Mouse (Mus musculus) bone marrow macrophage, adult 2 months (primary cell): ENCODE results near the gene Cbfa2t2. TPM values are rescaled to one million over a fixed set of nuclear protein-coding genes. Genes with fewer than 3 reads are reported as not detected.

ENCODE experiments used
- H3K27ac ChIP-seq: 2 replicates; pipeline ENCODE4 v1.5.1; 2012; ENCODE audit warnings: low read depth, low read length; ENCODE audit not compliant: insufficient read depth
- H3K4me1 ChIP-seq: 2 replicates; pipeline ENCODE4 v1.6.1; 2012; ENCODE audit warnings: low read length; ENCODE audit not compliant: control insufficient read depth, insufficient read depth
- H3K4me3 ChIP-seq: 2 replicates; pipeline ENCODE4 v1.5.1; 2012; ENCODE audit warnings: mild to moderate bottlenecking, low read length, moderate library complexity; ENCODE audit not compliant: insufficient read depth
- CTCF ChIP-seq: IDR thresholded peaks from 2 replicates; pipeline ENCODE4 v1.5.1; 2012; ENCODE audit warnings: low read depth, mild to moderate bottlenecking, low read length, moderate library complexity
- POLR2A ChIP-seq: IDR thresholded peaks from 2 replicates; pipeline ENCODE4 v1.6.1; 2012; ENCODE audit warnings: mild to moderate bottlenecking, low read depth, low read length, borderline replicate concordance
- polyA plus RNA-seq: library from polyadenylated mRNA; stranded (reverse); fragments of >200 nt; gene quantifications from 2 replicates; pipeline ENCODE4 v1.2.4, GENCODE M21; 2012; ENCODE audit not compliant: missing spikeins, insufficient read depth, insufficient read length

The Cbfa2t2 gene
- polyA plus RNA-seq, 1 experiment: 16.5 TPM

DNA sequence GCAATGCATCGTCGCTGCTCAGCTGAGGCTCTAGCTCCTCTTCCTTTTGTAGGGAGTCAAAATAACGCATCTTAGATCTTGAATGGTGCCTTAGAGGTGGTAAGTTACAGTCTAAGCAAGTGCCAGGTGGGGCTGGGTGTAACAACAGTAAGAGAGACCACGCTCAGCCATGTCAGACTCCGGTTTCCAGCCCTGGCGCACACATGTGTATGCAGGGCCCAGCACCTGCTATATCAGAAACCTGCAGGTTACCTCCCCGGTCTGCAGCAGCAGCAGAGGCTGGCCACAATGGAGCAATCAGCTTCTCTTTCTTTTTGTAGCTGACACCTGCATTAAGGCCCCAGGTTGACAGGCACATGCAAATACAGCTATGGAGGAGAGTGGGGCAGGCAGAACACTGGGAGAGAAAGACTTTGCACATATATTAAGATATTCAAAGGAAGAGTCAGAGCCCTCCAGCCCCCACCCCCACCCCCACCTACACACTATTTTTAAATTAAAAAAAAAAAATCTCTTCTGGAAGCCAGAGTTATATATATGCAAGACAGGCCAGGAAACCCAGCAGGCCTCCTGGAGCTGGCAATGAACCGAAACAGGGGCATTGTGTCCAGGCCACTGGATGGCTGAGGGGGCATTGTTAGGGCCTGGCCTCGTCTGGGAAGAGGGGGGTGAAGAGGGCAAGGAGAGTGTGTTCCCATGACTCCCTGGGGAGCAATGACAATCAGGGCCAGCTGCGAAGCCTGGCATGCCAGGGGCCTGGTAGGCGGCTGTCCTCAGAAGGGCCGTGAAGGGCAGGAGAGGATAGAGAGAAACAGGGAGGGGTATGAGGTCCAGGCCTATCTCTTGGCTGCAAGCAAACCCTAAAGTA is 140.8 kb downstream of the Cbfa2t2 start:
- H3K27ac ChIP-seq: no peak overlapping the region
- peaks cover 10% of the 10 kb centered on the region for H3K4me1 ChIP-seq
- no peak for TF ChIP-seq POLR2A
- H3K4me3 ChIP-seq: no peak overlapping the region

GRCm38 (mm10) chr2:154577744-154578067 is 141.4 kb downstream of the Cbfa2t2 start:
- TF ChIP-seq CTCF (no peak), POLR2A (no peak)
- no peak overlapping the region for H3K27ac ChIP-seq
- H3K4me3 ChIP-seq: no peak overlapping the region
- H3K4me1 ChIP-seq: peaks cover 9% of the 10 kb centered on the region

DNA sequence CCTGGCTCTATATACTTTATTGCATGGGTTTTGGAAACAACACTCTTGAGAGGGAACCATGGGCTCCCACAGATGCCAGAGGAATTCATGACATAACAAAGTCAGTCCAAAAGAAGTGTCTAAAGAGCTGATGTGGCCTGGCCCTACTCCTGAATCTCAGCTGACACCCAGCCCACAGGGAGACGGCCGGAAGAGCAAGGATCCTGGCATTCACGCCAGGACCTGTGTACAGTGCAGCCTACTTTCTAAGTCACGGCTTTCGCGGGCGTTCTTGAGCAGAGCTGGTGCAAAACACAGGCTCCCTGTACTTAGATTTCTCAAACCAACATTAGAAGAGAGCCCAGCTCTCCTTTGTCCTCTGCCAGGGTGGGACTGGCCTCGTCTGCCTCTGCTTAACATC is 144.3 kb downstream of the Cbfa2t2 start:
- TF ChIP-seq CTCF (no peak), POLR2A (no peak)
- 0 out of 2 replicates have a peak, but pooled peaks cover 2% of the 10 kb centered on the region for H3K4me1 ChIP-seq

DNA sequence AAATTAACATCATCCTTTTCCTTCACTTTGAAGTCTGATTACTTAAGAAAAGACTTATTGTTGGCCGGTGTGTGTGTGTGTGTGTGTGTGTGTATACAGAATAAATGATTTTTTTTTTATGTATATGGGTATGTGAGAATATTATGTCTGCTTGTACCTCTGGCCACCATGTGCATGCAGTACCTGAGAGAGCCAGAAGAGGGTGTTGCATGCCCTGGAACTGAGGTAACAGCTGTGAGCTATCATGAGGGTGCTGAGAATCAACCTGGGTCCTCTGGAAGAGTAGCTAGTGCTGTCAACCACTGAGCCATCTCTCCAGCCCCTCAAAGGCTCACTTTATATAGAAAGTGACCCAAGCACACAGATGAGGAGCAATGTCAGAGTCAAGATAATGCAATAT is 145.1 kb downstream of the Cbfa2t2 start:
- Histone ChIP-seq H3K27ac (no peak overlapping the region), H3K4me3 (no peak overlapping the region), H3K4me1 (0 out of 2 replicates have a peak, but pooled peaks cover 2% of the 10 kb centered on the region)
- no peak for TF ChIP-seq POLR2A
- TF ChIP-seq CTCF: no peak

More for the DNA sequence above, 144.3 kb downstream of the Cbfa2t2 start:
- H3K27ac ChIP-seq: no peak overlapping the region
- H3K4me3 ChIP-seq: no peak overlapping the region

- TF ChIP-seq POLR2A (no peak), CTCF (no peak)
- Histone ChIP-seq H3K4me1 (0 out of 2 replicates have a peak, but pooled peaks cover 2% of the 10 kb centered on the region), H3K4me3 (no peak overlapping the region), H3K27ac (no peak overlapping the region)
Observed at GRCm38 (mm10) chr2:154583906-154584872, 147.9 kb downstream of the Cbfa2t2 start.

- no peak for TF ChIP-seq POLR2A
- TF ChIP-seq CTCF: no peak
- Histone ChIP-seq H3K4me3 (no peak overlapping the region), H3K27ac (no peak overlapping the region), H3K4me1 (0 out of 2 replicates have a peak, but pooled peaks cover under 1% of the 10 kb centered on the region)
Observed at GRCm38 (mm10) chr2:154584931-154585601, 148.8 kb downstream of the Cbfa2t2 start.

DNA sequence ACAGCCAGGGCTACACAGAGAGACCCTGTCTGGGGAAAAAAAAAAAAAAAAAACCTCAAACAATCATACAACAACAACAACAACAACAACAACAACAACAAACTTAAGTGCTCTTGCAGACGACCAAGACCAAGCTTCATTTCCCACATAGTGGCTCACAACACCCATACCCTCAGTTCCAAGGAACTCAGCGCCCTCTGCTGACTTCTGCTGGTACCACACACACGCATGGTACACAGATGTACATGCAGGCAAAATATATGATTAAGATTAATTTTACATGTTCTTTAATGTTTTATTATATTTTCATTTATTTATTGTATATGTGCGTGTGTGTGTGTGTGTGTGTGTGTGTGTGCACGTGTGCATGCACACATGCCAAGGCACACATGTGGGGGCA is 150.1 kb downstream of the Cbfa2t2 start:
- Histone ChIP-seq H3K27ac (no peak overlapping the region), H3K4me3 (no peak overlapping the region), H3K4me1 (no peaks in the 10 kb centered on the region)
- no peak for TF ChIP-seq CTCF
- no peak for TF ChIP-seq POLR2A

Other genes with a start within 250 kb of the Cbfa2t2 start
- not detected in 2 replicates for gene Bpifb1, start 245.7 kb upstream of the Cbfa2t2 start, polyA plus RNA-seq
- not detected in 2 replicates for gene Bpifb5, start 212.7 kb upstream of the Cbfa2t2 start, polyA plus RNA-seq
- not detected in 2 replicates for gene Bpifb9a, start 178.6 kb upstream of the Cbfa2t2 start, polyA plus RNA-seq
- gene Bpifb9b, start 129.3 kb upstream of the Cbfa2t2 start, polyA plus RNA-seq: not detected in 2 replicates
- 9.0 and 11.2 TPM in 2 replicates for gene Cdk5rap1, start 63.5 kb upstream of the Cbfa2t2 start, polyA plus RNA-seq
- 20.4 and 22.5 TPM in 2 replicates for gene Snta1, start 28.4 kb upstream of the Cbfa2t2 start, polyA plus RNA-seq
- 1.1 TPM in 1 of 2 replicates, not detected in the other for gene 1700003F12Rik, start 110.6 kb downstream of the Cbfa2t2 start, polyA plus RNA-seq
- not detected in 2 replicates for gene Actl10, start 115.3 kb downstream of the Cbfa2t2 start, polyA plus RNA-seq
- gene Necab3, start 122.4 kb downstream of the Cbfa2t2 start, polyA plus RNA-seq: 0.95 TPM in 1 of 2 replicates, not detected in the other
- gene E2f1, start 133.4 kb downstream of the Cbfa2t2 start, polyA plus RNA-seq: 25.5 and 29.2 TPM in 2 replicates
- gene Pxmp4, start 167.2 kb downstream of the Cbfa2t2 start, polyA plus RNA-seq: 22.6 and 22.8 TPM in 2 replicates
- 1.4 and 2.4 TPM in 2 replicates for gene Zfp341, start 176.8 kb downstream of the Cbfa2t2 start, polyA plus RNA-seq
- not detected in 2 replicates for gene 4930519P11Rik, start 177.0 kb downstream of the Cbfa2t2 start, polyA plus RNA-seq
- 217 and 221 TPM in 2 replicates for gene Chmp4b, start 215.2 kb downstream of the Cbfa2t2 start, polyA plus RNA-seq